Mouse (Mus musculus): Measurements from ENCODE around the gene Sirt7.

Sirt7 gene

DNA sequence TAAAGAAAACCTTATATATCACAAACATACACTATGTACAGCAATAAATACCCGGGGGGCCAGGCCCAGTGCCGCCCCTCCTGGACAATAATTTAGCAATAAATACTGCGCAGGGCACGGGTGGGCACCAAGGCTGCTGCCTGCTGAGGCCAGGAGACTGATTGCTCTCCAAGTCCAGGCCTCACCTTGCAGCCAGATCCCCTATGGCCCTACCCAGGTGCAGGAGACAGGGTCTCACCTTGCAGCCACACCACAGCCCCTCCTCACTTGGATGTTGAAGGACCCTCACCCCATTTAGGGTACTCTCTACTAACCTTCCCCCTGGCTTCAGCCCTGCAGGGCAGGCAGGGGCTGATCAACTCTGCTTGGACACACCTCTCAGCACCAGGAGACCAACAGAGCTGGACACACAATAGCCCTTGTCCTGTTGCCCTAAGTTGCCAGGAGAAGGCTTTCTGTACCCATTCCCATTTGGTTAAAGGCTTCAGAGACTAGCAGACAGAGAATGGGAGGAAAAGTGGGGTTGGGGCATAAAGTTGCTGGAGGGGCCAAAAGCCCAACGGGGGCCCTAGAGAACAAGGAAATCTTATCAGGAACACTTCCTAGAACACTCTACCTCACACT lies at the start of gene Sirt7:
TSS of gene Sirt7 (minus strand) at position 89 of the 624 bp plus-strand sequence.
- no peak for DNase-seq (ENCODE audit: low read depth, low spot score)

DNA sequence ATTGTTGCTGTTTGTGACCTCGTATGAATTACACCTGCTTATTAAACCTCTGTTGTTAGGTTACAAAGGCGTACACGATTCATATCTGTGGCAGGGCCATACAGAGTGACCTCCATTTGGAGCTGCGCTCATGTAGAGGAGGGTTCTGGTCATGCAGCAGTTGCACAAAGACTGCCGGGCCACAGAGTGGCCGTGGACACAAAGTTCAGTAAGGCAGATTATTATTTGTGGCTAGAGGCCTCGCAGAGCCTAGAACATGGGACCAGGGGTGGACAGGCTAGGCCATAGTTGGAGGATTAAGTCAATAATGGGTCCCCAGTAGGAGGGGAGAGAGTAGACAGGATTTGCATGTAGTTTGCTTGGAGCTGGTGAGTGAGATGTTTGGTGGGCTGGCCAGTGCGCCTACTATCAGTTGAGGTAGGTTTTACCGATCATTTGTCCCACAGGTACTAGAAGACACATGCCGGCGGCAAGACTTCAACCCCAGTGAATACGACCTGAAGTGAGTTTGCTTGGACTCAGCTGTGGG lies 48.6 kb upstream of the Sirt7 start:
- DNase-seq (ENCODE audit: low read depth, low spot score): no peak

- DNase-seq (ENCODE audit: low read depth, low spot score): peak; percentile 97
These were observed 47.9 kb upstream of the Sirt7 start, which contains the start of gene Aspscr1 for GRCm38 (mm10) chr11:120672687-120673593. Aspscr1 (plus strand) TSS chr11:120672973.

- DNase-seq (ENCODE audit: low read depth, low spot score): no peak
These were observed 41.6 kb upstream of the Sirt7 start for GRCm38 (mm10) chr11:120666617-120667016.

DNA sequence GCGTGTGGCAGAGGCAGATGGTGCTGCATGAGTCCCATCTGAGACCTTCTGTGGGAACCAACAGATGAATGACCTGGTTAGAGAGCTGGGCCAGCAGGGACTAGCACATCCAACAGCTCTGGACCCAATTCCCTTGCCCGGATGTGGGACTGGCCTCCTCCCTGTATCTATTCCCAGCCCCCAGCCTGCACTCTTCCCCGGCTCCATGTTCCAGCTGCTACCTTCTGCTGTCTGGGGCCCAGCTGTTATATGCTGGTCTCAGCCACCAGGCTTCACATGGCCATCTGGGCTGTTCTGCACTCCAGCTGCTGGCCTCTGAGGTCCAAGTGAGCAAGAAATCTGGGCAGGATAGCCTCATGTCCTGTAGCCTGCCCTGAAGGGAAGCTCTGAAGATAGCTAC lies 40.4 kb upstream of the Sirt7 start:
- DNase-seq (ENCODE audit: low read depth, low spot score): no peak

DNA sequence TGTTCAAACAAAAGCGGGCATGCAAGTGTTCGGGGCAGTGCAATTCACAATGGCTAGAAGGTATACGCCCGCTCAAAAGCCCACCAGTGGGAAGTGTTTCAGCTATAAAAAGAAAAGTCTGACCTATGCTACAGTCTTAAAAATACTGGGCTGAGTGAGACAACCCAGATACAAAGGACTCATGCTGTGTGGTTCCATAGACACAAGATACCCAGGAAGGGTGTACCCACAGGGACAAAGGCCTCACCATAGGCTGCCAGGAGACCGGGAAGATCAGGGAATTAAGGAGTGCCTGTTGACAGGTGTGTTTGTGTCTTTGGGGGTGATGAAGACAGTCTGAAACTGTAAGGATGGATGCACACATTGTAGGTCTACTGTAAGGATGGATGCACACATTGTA lies 38.7 kb upstream of the Sirt7 start:
- DNase-seq (ENCODE audit: low read depth, low spot score): no peak

DNA sequence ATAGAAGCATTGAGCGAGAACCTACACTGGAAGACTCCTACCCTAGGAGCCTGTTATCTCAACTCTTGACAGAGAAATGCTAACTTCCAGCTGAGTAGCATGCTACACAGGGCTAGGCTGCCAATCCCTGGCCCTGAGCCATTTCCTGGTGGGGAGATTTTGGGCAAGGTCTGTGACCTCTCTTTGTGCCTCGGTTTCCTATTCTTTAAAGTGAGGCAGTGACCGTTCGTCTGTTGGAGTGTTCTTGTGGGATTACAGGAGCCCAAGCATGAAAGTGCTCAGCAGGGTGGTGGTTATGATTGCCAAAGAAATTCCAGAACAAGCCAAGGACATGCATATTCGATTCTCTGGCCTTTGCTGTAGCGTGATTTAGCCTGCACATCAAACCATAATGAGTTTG lies 37.7 kb upstream of the Sirt7 start:
- DNase-seq (ENCODE audit: low read depth, low spot score): no peak

DNA sequence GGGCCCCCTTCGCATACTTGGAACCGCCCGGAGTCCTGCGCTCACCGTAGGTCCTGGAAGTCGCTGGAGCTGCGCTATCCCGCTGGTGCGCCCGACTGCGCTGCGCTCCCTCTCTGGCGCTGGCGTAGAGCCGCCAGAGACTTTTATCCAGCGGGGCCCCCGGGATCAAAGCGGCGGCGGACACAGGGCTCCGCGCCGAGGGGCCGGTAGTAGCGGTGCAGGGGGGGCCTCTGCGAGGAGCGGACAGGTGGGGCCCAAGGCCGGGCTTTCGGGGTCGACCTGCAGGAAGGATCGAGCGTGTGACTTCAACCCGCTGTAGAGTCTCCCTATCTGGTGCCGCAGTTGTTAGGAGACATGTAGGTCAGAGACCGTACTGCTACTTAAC lies 36.0 kb upstream of the Sirt7 start, which contains the start of gene Notum:
TSS of gene Notum (minus strand) at position 100 of the 385 bp plus-strand sequence.
- no peak for DNase-seq (ENCODE audit: low read depth, low spot score)

GRCm38 (mm10) chr11:120660301-120661075 lies 35.4 kb upstream of the Sirt7 start:
- peak; percentile 40 for DNase-seq (ENCODE audit: low read depth, low spot score)

- DNase-seq (ENCODE audit: low read depth, low spot score): no peak
These were observed 34.7 kb upstream of the Sirt7 start for GRCm38 (mm10) chr11:120659509-120660300.

DNA sequence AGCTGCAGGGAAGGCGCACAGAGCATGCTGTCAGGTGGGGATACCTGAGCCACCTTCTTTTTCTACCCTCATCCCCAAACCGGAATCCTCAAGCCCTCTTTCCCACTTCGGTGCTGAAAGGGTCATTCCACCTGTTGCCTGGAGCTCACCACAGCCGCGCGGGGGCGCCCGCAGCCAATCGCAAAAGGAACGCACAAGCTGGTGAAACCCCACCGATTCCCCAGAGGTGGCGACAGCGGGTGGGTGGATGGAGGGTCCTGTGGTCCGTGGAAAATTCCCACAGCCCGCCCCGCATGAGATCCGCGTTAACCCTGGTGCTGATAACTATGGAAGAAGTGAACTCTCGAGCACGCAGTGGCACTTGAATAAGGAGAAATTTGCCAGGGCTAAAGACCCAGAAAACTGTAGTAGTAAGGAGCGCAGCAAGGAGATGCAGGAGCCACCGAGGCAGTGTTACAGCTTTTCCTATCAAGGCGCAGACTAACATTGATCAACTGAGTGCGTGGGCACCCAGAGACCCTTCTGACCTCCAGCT lies 33.9 kb upstream of the Sirt7 start:
- peak; percentile 87 for DNase-seq (ENCODE audit: low read depth, low spot score)

DNA sequence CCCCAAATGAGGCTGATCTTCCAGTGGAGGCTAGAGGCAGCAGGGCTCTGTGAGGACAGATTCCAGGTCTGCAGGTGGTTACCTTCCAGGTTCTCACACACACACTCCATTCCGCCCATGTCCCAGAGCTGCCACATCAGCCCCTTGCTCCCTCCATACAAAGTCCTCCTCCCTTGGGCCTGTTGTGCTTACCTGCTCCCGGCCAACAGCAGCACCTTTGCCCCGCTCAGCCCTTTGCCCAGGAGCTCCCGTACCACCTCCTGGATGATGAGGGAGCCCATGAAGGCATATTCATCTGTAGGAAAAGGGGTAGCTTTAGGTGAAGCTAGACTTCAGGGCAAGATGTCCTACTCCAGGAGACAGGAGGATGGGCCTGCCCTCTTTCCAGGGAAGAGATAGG lies 32.3 kb upstream of the Sirt7 start:
- no peak for DNase-seq (ENCODE audit: low read depth, low spot score)

- no peak for DNase-seq (ENCODE audit: low read depth, low spot score)
These were observed 29.7 kb upstream of the Sirt7 start for GRCm38 (mm10) chr11:120654741-120655140.

- DNase-seq (ENCODE audit: low read depth, low spot score): no peak
These were observed 26.8 kb upstream of the Sirt7 start for GRCm38 (mm10) chr11:120651872-120652271.

GRCm38 (mm10) chr11:120648001-120648476 lies 23.0 kb upstream of the Sirt7 start, which contains the start of gene Myadml2:
Myadml2 (minus strand) TSS chr11:120648158.
- peak; percentile 20 for DNase-seq (ENCODE audit: low read depth, low spot score)

DNA sequence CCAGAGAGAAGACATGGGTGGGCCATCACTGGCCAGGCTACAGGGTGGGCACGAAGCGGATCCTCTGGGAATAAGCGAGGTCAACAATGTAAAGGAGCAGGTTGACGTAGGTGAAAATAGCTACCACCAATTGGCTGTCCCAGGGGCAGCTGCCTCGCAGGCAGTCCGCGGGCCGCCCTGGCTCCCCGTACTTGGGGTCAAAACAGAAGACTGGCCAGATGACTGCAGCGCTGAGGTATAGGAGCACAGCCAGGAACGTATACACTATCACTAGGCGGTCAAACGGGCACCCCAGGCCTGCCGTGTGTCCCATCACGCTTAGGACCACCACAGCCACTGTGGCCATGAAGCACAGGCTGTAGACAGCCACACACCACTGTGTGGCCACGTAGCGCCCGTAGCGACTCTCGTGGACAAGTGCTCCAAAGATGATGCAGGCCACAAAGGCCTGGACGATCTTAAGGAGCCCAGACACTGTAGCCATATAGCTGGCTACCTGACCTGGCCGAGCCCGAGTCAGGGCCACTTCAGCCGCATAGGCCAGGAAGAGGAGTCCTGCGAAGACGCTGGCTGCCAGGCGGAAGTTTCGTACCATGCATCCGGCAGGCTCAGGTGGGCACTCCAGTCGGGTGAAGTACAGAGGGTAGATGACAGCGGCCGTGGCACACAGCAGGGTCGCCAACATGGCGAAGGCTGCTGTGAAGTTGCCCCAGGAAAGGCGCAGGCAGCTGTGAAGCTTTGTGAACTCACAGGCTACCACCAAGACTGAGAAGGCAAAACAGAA lies 22.2 kb upstream of the Sirt7 start:
- no peak for DNase-seq (ENCODE audit: low read depth, low spot score)

- DNase-seq (ENCODE audit: low read depth, low spot score): peak; percentile 95
These were observed 18.6 kb upstream of the Sirt7 start, which contains the start of gene Pycr1 for GRCm38 (mm10) chr11:120643601-120643987. Pycr1 (minus strand) TSS chr11:120643769.

DNA sequence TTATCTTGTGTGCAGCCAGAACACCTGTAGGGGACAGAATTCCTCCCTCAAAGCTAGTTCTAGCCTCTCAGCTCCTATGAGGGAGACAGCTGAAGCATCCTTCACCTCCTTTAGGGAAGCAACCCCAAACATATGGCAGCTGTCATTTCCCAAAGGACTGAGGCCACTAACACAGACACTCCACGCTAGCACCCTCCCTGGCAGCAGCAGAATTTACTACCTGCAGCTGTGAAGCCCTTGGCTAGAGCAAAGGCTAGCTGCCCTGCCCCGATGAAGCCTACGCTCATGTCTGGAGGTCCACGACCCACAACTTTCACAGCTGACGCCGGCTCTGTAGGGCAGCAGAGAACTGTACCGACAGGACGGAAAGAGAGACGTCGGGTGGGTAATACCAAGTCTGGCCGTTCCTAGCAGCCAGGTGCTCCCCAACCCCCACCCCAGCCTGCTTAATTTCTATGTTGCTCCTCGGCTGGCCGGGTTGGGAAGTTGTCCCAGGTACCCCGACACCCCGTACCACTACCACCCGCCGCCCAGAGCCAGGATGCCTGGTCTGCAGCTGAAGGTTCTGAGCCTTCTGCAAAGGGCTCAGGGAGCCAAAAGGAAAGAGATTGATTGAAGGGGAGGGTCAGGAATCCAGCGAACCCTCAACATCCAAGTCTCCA lies 18.0 kb upstream of the Sirt7 start:
- DNase-seq (ENCODE audit: low read depth, low spot score): no peak

DNA sequence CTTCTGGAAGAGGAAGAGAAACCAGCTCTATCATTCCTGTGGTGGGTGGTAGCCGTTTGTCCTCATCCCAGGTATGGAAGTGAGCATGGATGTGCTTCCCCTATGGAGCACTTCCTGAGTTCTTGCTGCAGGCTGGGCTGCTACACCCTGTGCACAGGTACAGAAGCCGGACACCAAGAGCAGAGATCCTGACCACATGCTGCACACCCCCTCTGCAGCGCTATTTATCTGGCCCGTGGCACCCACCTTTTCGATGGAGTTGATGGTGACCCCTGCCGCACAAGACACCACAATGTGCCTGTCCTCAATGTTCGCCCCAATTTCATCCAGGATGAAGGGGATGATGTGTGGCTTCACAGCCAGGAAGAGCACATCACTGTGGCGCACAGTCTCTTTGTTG lies 16.8 kb upstream of the Sirt7 start:
- no peak for DNase-seq (ENCODE audit: low read depth, low spot score)

Measured in CD4-positive, CD25-positive, alpha-beta regulatory T cell, adult 2 months (primary cell).